Mouse (Mus musculus): Measurements from ENCODE around the gene Klrb1a. TPM values are rescaled to one million over a fixed set of nuclear protein-coding genes. Genes with fewer than 3 reads are reported as not detected.

Klrb1a gene
- polyA plus RNA-seq (2012; rRNA removed) = 0.09 TPM in 2 replicates

DNA sequence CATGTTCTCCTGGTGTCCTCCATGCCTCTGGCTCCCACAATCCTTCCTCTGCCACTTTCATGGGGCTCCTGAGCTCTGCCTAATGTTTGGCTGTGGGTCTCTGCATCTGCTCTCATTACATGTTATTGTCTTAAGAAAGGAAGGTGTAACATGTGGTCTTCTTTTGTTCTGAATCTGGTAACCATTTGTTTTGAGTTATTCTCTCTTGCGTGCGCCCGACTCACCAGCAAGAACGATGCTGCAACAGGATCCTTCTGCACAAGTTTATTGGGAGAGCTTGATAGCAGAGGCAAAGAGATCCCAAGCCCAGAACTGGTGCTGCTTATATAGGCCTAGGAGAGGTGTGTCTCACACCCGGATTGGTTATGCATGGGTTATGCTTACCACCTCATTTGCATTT, at the start of gene Klrb1a:
Klrb1a (minus strand) TSS at position 101 of the 400 bp plus-strand sequence.

GRCm38 (mm10) chr6:128662206-128662605, 38.9 kb upstream of the Klrb1a start, which contains the start of gene Clec2h:
TSS of gene Clec2h (plus strand) at chr6:128662385.

GRCm38 (mm10) chr6:128581508-128581907, 41.8 kb downstream of the Klrb1a start, which contains the start of gene A2ml1:
TSS of gene A2ml1 (minus strand) at chr6:128581608.

Other genes starting within 250 kb of the Klrb1a start
- gene Tex52, start 248.1 kb downstream of the Klrb1a start, polyA plus RNA-seq (2012; rRNA removed) = 0.05 and 0.10 TPM in 2 replicates
- not detected in 2 replicates for gene Gm44596, start 248.0 kb downstream of the Klrb1a start, polyA plus RNA-seq (2012; rRNA removed)
- gene Nrip2, start 224.2 kb downstream of the Klrb1a start, polyA plus RNA-seq (2012; rRNA removed) = 0.58 and 0.76 TPM in 2 replicates
- gene Itfg2, start 198.6 kb downstream of the Klrb1a start, polyA plus RNA-seq (2012; rRNA removed) = 6.2 and 7.1 TPM in 2 replicates
- 123 and 126 TPM in 2 replicates for gene Fkbp4, start 184.9 kb downstream of the Klrb1a start, polyA plus RNA-seq (2012; rRNA removed)
- gene Pzp, start 96.8 kb downstream of the Klrb1a start, polyA plus RNA-seq (2012; rRNA removed) = 166 and 180 TPM in 2 replicates
- 8.4 and 8.9 TPM in 2 replicates for gene A2ml1, start 41.9 kb downstream of the Klrb1a start, polyA plus RNA-seq (2012; rRNA removed)
- gene Clec2h, start 38.9 kb upstream of the Klrb1a start, polyA plus RNA-seq (2012; rRNA removed) = 0.06 and 0.10 TPM in 2 replicates
- 0.02 TPM in 1 of 2 replicates, not detected in the other for gene Klrb1, start 99.5 kb upstream of the Klrb1a start, polyA plus RNA-seq (2012; rRNA removed)
- gene Klrb1c, start 165.7 kb upstream of the Klrb1a start, polyA plus RNA-seq (2012; rRNA removed) = 0.07 and 0.16 TPM in 2 replicates
- 0.10 TPM in 1 of 2 replicates, not detected in the other for gene Gm44511, start 202.8 kb upstream of the Klrb1a start, polyA plus RNA-seq (2012; rRNA removed)
- gene Klrb1b, start 202.8 kb upstream of the Klrb1a start, polyA plus RNA-seq (2012; rRNA removed) = 0.06 and 0.12 TPM in 2 replicates

Measured in liver, embryonic 14 days (tissue).